ENCODE assay signal across 23 mouse cellular contexts in genomic region chr5:130247823-130248222, GRCm38 (mm10). TPM values are rescaled to one million over a fixed set of nuclear protein-coding genes. Genes with fewer than 3 reads are reported as not detected.
DNase-seq lines count a peak whose midpoint lies in the region; ATAC-seq and TF ChIP-seq lines count a peak whose summit lies in the region.
"Had no signal": no experiment of that assay in that cellular context is flagged by ENCODE, and none has a peak within 500 bp of the region (broad histone marks: within the 10 kb centered on the region; RNA-seq: fewer than 3 reads in every experiment).

No protein-coding gene starts in this region.

- H3K27ac ChIP-seq in brown adipose tissue, adult 24 weeks (replicated peaks; ENCODE audit: low read depth, low read length): peak overlapping the region; percentile 17; the same call in 1 of the 2 replicates
- no peak overlapping the region for H3K27ac ChIP-seq in kidney, adult 2 months (ENCODE audit: insufficient read depth, low read depth, low read length)
- no peak overlapping the region for H3K27ac ChIP-seq in hindbrain, embryonic 10.5 days
- H3K27ac ChIP-seq: embryonic facial prominence, embryonic 15.5 days; forebrain, embryonic 10.5 days; hindbrain, embryonic 13.5 days; hindbrain, postnatal 0 days had no signal

- DNase-seq in lung, postnatal 10 days: peak; percentile 26
- no peak for DNase-seq in lung, adult 2 months
- no peak for DNase-seq in kidney, adult 2 months
- DNase-seq in hindbrain, embryonic 10.5 days (ENCODE audit: low spot score): no peak
- DNase-seq: adrenal gland, postnatal 10 days; B cell, adult 2 months; cerebellum, adult 2 months; cerebellum, postnatal 10 days; embryo, embryonic 11 days; gastrocnemius, postnatal 36 days had no signal

- TF ChIP-seq CTCF in lung, adult 2 months (IDR thresholded peaks at IDR 0.05; ENCODE audit: insufficient read depth, low read length): no peak
- no peak for TF ChIP-seq CTCF in kidney, adult 2 months (conservative IDR thresholded peaks at IDR 0.05; ENCODE audit: insufficient read depth, insufficient read length, low read depth, low read length)

- H3K36me3 ChIP-seq in kidney, adult 2 months (ENCODE audit: control insufficient read depth, insufficient read depth, low read length): peaks cover 9% of the 10 kb centered on the region
- peaks cover 100% of the 10 kb centered on the region for H3K36me3 ChIP-seq in hindbrain, embryonic 10.5 days

- H3K4me3 ChIP-seq in lung, adult 2 months (replicated peaks; ENCODE audit: extremely low read depth, low read depth, low read length): no peak overlapping the region
- H3K4me3 ChIP-seq in brown adipose tissue, adult 24 weeks (ENCODE audit: insufficient read depth, low read depth, low read length): no peak overlapping the region
- no peak overlapping the region for H3K4me3 ChIP-seq in kidney, adult 2 months (ENCODE audit: insufficient read depth, low read depth, low read length)
- no peak overlapping the region for H3K4me3 ChIP-seq in hindbrain, embryonic 10.5 days
- H3K4me3 ChIP-seq: embryonic facial prominence, embryonic 15.5 days; erythroblast, embryonic 14.5 days; forebrain, embryonic 10.5 days; heart, embryonic 12.5 days; hindbrain, embryonic 13.5 days had no signal

- no peaks in the 10 kb centered on the region for H3K4me1 ChIP-seq in lung, adult 2 months (ENCODE audit: control insufficient read depth, insufficient read depth, low read length)
- H3K4me1 ChIP-seq in brown adipose tissue, adult 24 weeks (ENCODE audit: control insufficient read depth, insufficient read depth, insufficient read length, low read length): no peaks in the 10 kb centered on the region
- no peaks in the 10 kb centered on the region for H3K4me1 ChIP-seq in kidney, adult 2 months (ENCODE audit: control insufficient read depth, insufficient read depth, low read length)
- no peaks in the 10 kb centered on the region for H3K4me1 ChIP-seq in hindbrain, embryonic 10.5 days (replicated peaks)
- H3K4me1 ChIP-seq: embryonic facial prominence, embryonic 15.5 days; forebrain, embryonic 10.5 days; heart, embryonic 12.5 days; hindbrain, embryonic 13.5 days had no signal

- WGBS in lung, adult 2 months: 35% methylated on average over 5 of the region's 5 CpGs
- 53% methylated on average over 5 of the region's 5 CpGs for WGBS in kidney, adult 2 months
- 91% methylated on average over 5 of the region's 5 CpGs for WGBS in hindbrain, embryonic 10.5 days

- no peaks in the 10 kb centered on the region for H3K27me3 ChIP-seq in kidney, adult 2 months (replicated peaks; ENCODE audit: control insufficient read depth, insufficient read depth, low read length)
- H3K27me3 ChIP-seq in hindbrain, embryonic 10.5 days (ENCODE audit: insufficient read depth, poor library complexity, severe bottlenecking): no peaks in the 10 kb centered on the region
- H3K27me3 ChIP-seq: embryonic facial prominence, embryonic 15.5 days; heart, embryonic 12.5 days; hindbrain, embryonic 13.5 days had no signal

- no peaks in the 10 kb centered on the region for H3K9me3 ChIP-seq in hindbrain, embryonic 10.5 days
- H3K9me3 ChIP-seq: embryonic facial prominence, embryonic 15.5 days; forebrain, embryonic 10.5 days; G1E; heart, embryonic 12.5 days; hindbrain, embryonic 13.5 days had no signal

- ATAC-seq in hematopoietic stem cell, adult 5-6 weeks (replicated peaks in 1 of 2; ENCODE audit: insufficient read depth in 1 of 2, low FRiP score in 2 of 2, low TSS enrichment in 1 of 2, low read depth in 1 of 2, poor library complexity in 2 of 2, severe bottlenecking in 2 of 2): peak; percentile 74 to 79
- 0 out of 2 replicates have a peak, but pooled peaks have one; percentile 39 for ATAC-seq in neutrophil, adult 5-6 weeks (ENCODE audit: extremely low read depth, insufficient number of reproducible peaks, low FRiP score, poor library complexity, severe bottlenecking)
- ATAC-seq in monocyte, adult 5-6 weeks (replicated peaks; ENCODE audit: insufficient number of reproducible peaks, low FRiP score, low TSS enrichment, poor library complexity, severe bottlenecking): no peak
- ATAC-seq: CD4-positive, CD25-positive, alpha-beta regulatory T cell, adult 4 months; forebrain, embryonic 14.5 days; hindbrain, postnatal 0 days had no signal

- TF ChIP-seq POLR2A in lung, adult 2 months (IDR thresholded peaks at IDR 0.05; ENCODE audit: borderline replicate concordance, extremely low read depth, low read depth, low read length): no peak
- no peak for TF ChIP-seq POLR2A in kidney, adult 2 months (IDR thresholded peaks at IDR 0.05; ENCODE audit: low read depth, low read length)

RNA-seq across cellular contexts. Expression of gene Sbds, which starts 7.5 kb away (rescaled TPM):
- polyA plus RNA-seq in lung, adult 2 months (2012; rRNA removed): 41.9 and 45.4 TPM in 2 replicates
- 74.0 and 81.0 TPM in 2 replicates for polyA plus RNA-seq in brown adipose tissue, adult 24 weeks (2012; ENCODE audit: insufficient read depth, insufficient read length, missing spikeins)
- 86.6 and 133 TPM in 2 replicates for total RNA-seq in hematopoietic stem cell, adult 5-6 weeks (2017)
- 114 and 118 TPM in 2 replicates for total RNA-seq in neutrophil, adult 5-6 weeks (2017)
- 33.7 and 40.7 TPM in 2 replicates for polyA plus RNA-seq in kidney, adult 2 months (2012; rRNA removed)
- 123 to 159 TPM (median 156 TPM) in 3 replicates for total RNA-seq in monocyte, adult 5-6 weeks (2017)
- polyA plus RNA-seq in hindbrain, embryonic 10.5 days (2016; fragmentation: Nextera tagmentation; extraction: Ambion mirVana): 64.4 and 77.3 TPM in 2 replicates

RNA-seq across cellular contexts. Expression of gene Tyw1, which starts 7.6 kb away (rescaled TPM):
- 7.0 and 8.0 TPM in 2 replicates for polyA plus RNA-seq in lung, adult 2 months (2012; rRNA removed)
- 6.4 and 6.5 TPM in 2 replicates for polyA plus RNA-seq in brown adipose tissue, adult 24 weeks (2012; ENCODE audit: insufficient read depth, insufficient read length, missing spikeins)
- total RNA-seq in hematopoietic stem cell, adult 5-6 weeks (2017): 40.5 and 53.1 TPM in 2 replicates
- 21.2 and 23.5 TPM in 2 replicates for total RNA-seq in neutrophil, adult 5-6 weeks (2017)
- polyA plus RNA-seq in kidney, adult 2 months (2012; rRNA removed): 12.1 and 12.7 TPM in 2 replicates
- 16.3 to 34.8 TPM (median 16.7 TPM) in 3 replicates for total RNA-seq in monocyte, adult 5-6 weeks (2017)
- polyA plus RNA-seq in hindbrain, embryonic 10.5 days (2016; fragmentation: Nextera tagmentation; extraction: Ambion mirVana): 32.9 and 33.7 TPM in 2 replicates

RNA-seq across cellular contexts. Expression of gene Tmem248, which starts 30.9 kb away (rescaled TPM):
- 44.9 and 46.4 TPM in 2 replicates for polyA plus RNA-seq in lung, adult 2 months (2012; rRNA removed)
- polyA plus RNA-seq in brown adipose tissue, adult 24 weeks (2012; ENCODE audit: insufficient read depth, insufficient read length, missing spikeins): 19.1 and 22.1 TPM in 2 replicates
- total RNA-seq in hematopoietic stem cell, adult 5-6 weeks (2017): 40.9 and 43.5 TPM in 2 replicates
- total RNA-seq in neutrophil, adult 5-6 weeks (2017): 32.9 and 34.9 TPM in 2 replicates
- polyA plus RNA-seq in kidney, adult 2 months (2012; rRNA removed): 29.2 and 30.9 TPM in 2 replicates
- total RNA-seq in monocyte, adult 5-6 weeks (2017): 37.6 to 41.1 TPM (median 40.2 TPM) in 3 replicates
- polyA plus RNA-seq in hindbrain, embryonic 10.5 days (2016; fragmentation: Nextera tagmentation; extraction: Ambion mirVana): 33.6 and 38.0 TPM in 2 replicates
